Mouse (Mus musculus) cortical plate, adult 2 months (tissue): ENCODE results near the gene Gzmg.

Source experiments
- CTCF ChIP-seq: fragments of 200-500 bp; IDR thresholded peaks from 2 replicates; pipeline ENCODE4 v1.5.1; 2011; ENCODE audit warnings: mild to moderate bottlenecking, control low read depth, low read length; ENCODE audit not compliant: insufficient read depth; ENCODE audit errors: extremely low read depth
- POLR2A ChIP-seq: fragments of 200-500 bp; IDR thresholded peaks from 2 replicates; pipeline ENCODE4 v1.6.1; 2011; ENCODE audit warnings: mild to moderate bottlenecking, low read length, control low read depth; ENCODE audit not compliant: insufficient read depth; ENCODE audit errors: extremely low read depth

GRCm38 (mm10) chr14:56186521-56186920 is 27.1 kb upstream of the Gzmg start:
- TF ChIP-seq CTCF (no peak), POLR2A (no peak)
